ENCODE assay signal across 7 mouse cellular contexts in the genomic region with DNA sequence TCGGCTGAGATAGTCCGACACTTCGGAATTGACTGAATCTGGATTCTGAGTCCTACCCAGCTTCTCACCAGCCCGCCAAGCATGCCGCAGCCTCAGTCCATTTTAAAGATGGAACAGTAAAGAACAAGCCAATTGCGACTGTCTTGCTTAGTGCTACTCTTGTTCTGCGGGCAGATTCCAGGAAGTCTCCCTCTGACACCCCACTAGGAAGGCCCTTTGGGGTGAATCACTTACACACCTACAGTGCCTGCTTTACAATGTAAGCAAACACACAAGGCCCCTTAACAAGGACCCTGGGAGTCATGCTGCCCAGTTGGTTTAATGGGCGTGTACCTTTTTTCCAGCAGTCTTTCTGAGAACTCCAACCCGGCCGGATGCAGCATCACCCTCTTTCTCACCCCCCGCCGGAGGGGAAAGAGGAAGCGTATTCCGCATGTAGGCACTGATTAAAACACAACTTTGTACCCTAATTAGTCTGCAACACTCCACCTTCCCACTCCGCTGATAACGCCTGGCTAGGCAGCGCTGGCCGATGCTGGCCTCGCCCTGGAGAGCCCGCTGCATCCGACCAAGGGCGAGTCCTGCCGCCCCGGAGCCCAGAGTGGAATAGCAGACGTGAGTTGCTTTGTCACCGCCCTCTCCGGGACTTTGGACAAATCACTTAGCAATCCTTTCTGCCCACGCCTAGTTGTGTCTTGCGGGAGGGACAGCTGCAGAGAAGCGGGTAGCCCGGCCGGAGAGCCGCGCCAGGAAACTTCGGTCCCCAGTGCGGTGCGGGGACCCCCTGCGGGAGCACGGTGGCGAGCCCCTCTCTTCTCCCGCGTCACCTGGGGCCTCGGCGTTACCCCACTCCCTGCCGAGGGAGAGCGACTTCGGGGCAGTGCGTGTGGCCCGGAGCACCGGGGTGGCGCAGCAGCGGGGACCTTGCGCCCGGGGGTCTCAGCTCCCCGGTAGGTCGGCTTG. TPM values are rescaled to one million over a fixed set of nuclear protein-coding genes. Genes with fewer than 3 reads are reported as not detected.
DNase-seq lines count a peak whose midpoint lies in the region; ATAC-seq and TF ChIP-seq lines count a peak whose summit lies in the region.

A gene (plus strand): TSS at position 691 of the 963 bp plus-strand sequence.

- H3K4me1 ChIP-seq in CH12.LX (ENCODE audit: control insufficient read depth in 1 of 2, insufficient read depth in 2 of 2) = no peaks in the 10 kb centered on the region
- peaks cover 3% of the 10 kb centered on the region; the same call in 1 of the 2 replicates for H3K4me1 ChIP-seq in forebrain, embryonic 11.5 days (replicated peaks; ENCODE audit: control insufficient read depth, insufficient read depth, low read length)
- H3K4me1 ChIP-seq in megakaryocyte, embryonic 14.5 days = peaks cover 17% of the 10 kb centered on the region

- intact Hi-C loops in heart, postnatal 25 days (cut with DNase I) = no loop called here

- DNase-seq in CH12.LX (ENCODE audit: extremely low read depth) = no peak
- peak; percentile 32 to 53 for DNase-seq in adrenal gland, adult 18-20 months (ENCODE audit: low spot score in 2 of 2)
- peak; percentile 75 for DNase-seq in forebrain, embryonic 11.5 days (ENCODE audit: low spot score)
- peak; percentile 21 for DNase-seq in heart, postnatal 25 days (ENCODE audit: low spot score)
- peak; percentile 48 for DNase-seq in large intestine, adult 2 months (ENCODE audit: low read depth, low spot score)
- DNase-seq in skeletal muscle tissue, adult 2 months (ENCODE audit: low read depth, low spot score) = peak; percentile 11

- peak; percentile 72 for ATAC-seq in forebrain, embryonic 11.5 days (replicated peaks; ENCODE audit: low FRiP score)

- no peak within 1 kb of the TSS for H3K27ac ChIP-seq in CH12.LX (ENCODE audit: insufficient read depth, low read depth)
- H3K27ac ChIP-seq in forebrain, embryonic 11.5 days (ENCODE audit: low read depth, low read length) = no peak within 1 kb of the TSS

- no peak for TF ChIP-seq EP300 in CH12.LX (IDR thresholded peaks at IDR 0.05; ENCODE audit: low read length)

- no peak within 1 kb of the TSS for H3K9ac ChIP-seq in CH12.LX (ENCODE audit: insufficient read depth, low read depth)
- H3K9ac ChIP-seq in forebrain, embryonic 11.5 days (ENCODE audit: low read length) = peak within 1 kb of the TSS; percentile 56

- H3K4me3 ChIP-seq in CH12.LX (replicated peaks in 1 of 3; ENCODE audit: low read depth in 2 of 3, low read length in 2 of 3, poor library complexity in 1 of 3) = peak within 1 kb of the TSS in 1 of 3 experiments; percentile 18
- H3K4me3 ChIP-seq in forebrain, embryonic 11.5 days (ENCODE audit: low read depth, low read length) = peak within 1 kb of the TSS; percentile 55
- peak within 1 kb of the TSS; percentile 94 for H3K4me3 ChIP-seq in megakaryocyte, embryonic 14.5 days (replicated peaks)

- no peak for TF ChIP-seq RAD21 in CH12.LX (IDR thresholded peaks at IDR 0.05; ENCODE audit: low read depth, low read length)

- H3K9me3 ChIP-seq in CH12.LX (replicated peaks; ENCODE audit: low read length) = peaks cover 9% of the 10 kb centered on the region
- no peaks in the 10 kb centered on the region for H3K9me3 ChIP-seq in forebrain, embryonic 11.5 days (ENCODE audit: control insufficient read depth, low read length)
- H3K9me3 ChIP-seq in megakaryocyte, embryonic 14.5 days = peaks cover 9% of the 10 kb centered on the region

- peak within 1 kb of the TSS; percentile 47; the same call in 1 of the 2 replicates for H3K4me2 ChIP-seq in CH12.LX (ENCODE audit: insufficient read depth, low read depth, poor library complexity, severe bottlenecking)
- H3K4me2 ChIP-seq in forebrain, embryonic 11.5 days (ENCODE audit: low read depth, low read length, severe bottlenecking) = peak within 1 kb of the TSS; percentile 98

- 11% methylated on average over 55 of the region's 56 CpGs for WGBS in forebrain, embryonic 11.5 days
- 8% methylated on average over 56 of the region's 56 CpGs for WGBS in large intestine, adult 2 months

- no peaks in the 10 kb centered on the region for H3K79me2 ChIP-seq in CH12.LX (replicated peaks; ENCODE audit: control insufficient read depth, extremely low read depth, insufficient read depth, poor library complexity, severe bottlenecking)

- in situ Hi-C loops in CH12.LX (cut with MboI; ENCODE audit: low pct_ligation_motif_present, low pct_unique_long_range_greater_than_20kb, low sequenced_read_pairs) = no loop called here

- dilution Hi-C loops in CH12.LX (cut with MboI; ENCODE audit: extremely low pct_ligation_motif_present, extremely low pct_unique_long_range_greater_than_20kb, low sequenced_read_pairs) = no loop called here

- no peaks in the 10 kb centered on the region for H3K27me3 ChIP-seq in CH12.LX (replicated peaks)
- H3K27me3 ChIP-seq in forebrain, embryonic 11.5 days (ENCODE audit: control insufficient read depth, insufficient read depth, low read length) = peaks cover 17% of the 10 kb centered on the region; the same call in 1 of the 2 replicates
- peaks cover 68% of the 10 kb centered on the region for H3K27me3 ChIP-seq in megakaryocyte, embryonic 14.5 days (replicated peaks)

- no peak for TF ChIP-seq POLR2A in CH12.LX (IDR thresholded peaks at IDR 0.05; ENCODE audit: low read depth, low read length)

- no peak for TF ChIP-seq CTCF in CH12.LX (conservative IDR thresholded peaks at IDR 0.05 in 1 of 2, IDR thresholded peaks at IDR 0.05 in 1 of 2; ENCODE audit: low read depth in 2 of 2, low read length in 2 of 2)

- no peaks in the 10 kb centered on the region for H3K36me3 ChIP-seq in CH12.LX (replicated peaks in 1 of 2; ENCODE audit: control insufficient read depth in 1 of 2, insufficient read depth in 1 of 2, low read length in 1 of 2)
- no peaks in the 10 kb centered on the region for H3K36me3 ChIP-seq in forebrain, embryonic 11.5 days (ENCODE audit: control insufficient read depth, insufficient read depth, low read length)
- H3K36me3 ChIP-seq in megakaryocyte, embryonic 14.5 days (replicated peaks; ENCODE audit: low read length) = no peaks in the 10 kb centered on the region

TF ChIP-seq in CH12.LX, 34 proteins besides CTCF, POLR2A, EP300 and RAD21:
- TF ChIP-seq HCFC1 (IDR thresholded peaks at IDR 0.05; ENCODE audit: low read depth, low read length) (no peak), MYC (IDR thresholded peaks at IDR 0.05; ENCODE audit: low read depth, low read length) (no peak)
TF ChIP-seq in CH12.LX: peak in this region for 0.

RNA-seq across cellular contexts. Expression of the gene that starts here (rescaled TPM):
- total RNA-seq in CH12.LX (2012; rRNA removed) (not detected in 2 replicates), CH12.LX (2014; rRNA removed) (not detected in 2 replicates)
- polyA plus RNA-seq in CH12.LX (2012; ENCODE audit: insufficient read length, low read depth) = not detected in 2 replicates
- under 1 TPM; 0.10 to 0.66 TPM for total RNA-seq in adrenal gland, adult 18-20 months (2021)
- 0.11 and 0.13 TPM in 2 replicates for polyA plus RNA-seq in forebrain, embryonic 11.5 days (2014; fragmentation: Nextera tagmentation; extraction: Ambion mirVana)
- total RNA-seq in heart, postnatal 25 days (2021) = under 1 TPM; 0.10 to 0.11 TPM
- 10.7 and 23.6 TPM in 2 replicates for polyA plus RNA-seq in large intestine, adult 2 months (2012; rRNA removed)
- not detected in 2 replicates for polyA plus RNA-seq in megakaryocyte, embryonic 14.5 days (2012; ENCODE audit: insufficient read depth, low replicate concordance)

Comparison
In these comparisons a context has a peak if more than half of its experiments do, and no peak if none do; other contexts are left out.
1. RNA of the gene that starts here (polyA plus RNA-seq): 10.7 to 23.6 TPM in large intestine, adult 2 months; 0.11 to 0.13 TPM in forebrain, embryonic 11.5 days, not detected in CH12.LX and not detected in megakaryocyte, embryonic 14.5 days; every median in the first group is over 10 times any median in the second.
2. Peak in DNase-seq in adrenal gland, adult 18-20 months; RNA of the gene not detected or under 1 TPM.
3. Peak in DNase-seq, ATAC-seq, H3K4me3 ChIP-seq, H3K9ac ChIP-seq and H3K4me2 ChIP-seq in forebrain, embryonic 11.5 days; RNA of the gene not detected or under 1 TPM.
4. Peak in DNase-seq in heart, postnatal 25 days; RNA of the gene not detected or under 1 TPM.